Mouse (Mus musculus) forebrain, embryonic 16.5 days (tissue): Measurements from ENCODE around the gene Gjb5. TPM values are rescaled to one million over a fixed set of nuclear protein-coding genes. Genes with fewer than 3 reads are reported as not detected.

Experiments used
- polyA plus RNA-seq: library from polyadenylated mRNA; unstranded; fragments of >200 nt; fragmentation: Nextera tagmentation; extraction: Ambion mirVana; gene quantifications from 2 replicates; pipeline ENCODE4 v1.2.1, GENCODE M21; 2015

Gjb5 gene
- polyA plus RNA-seq, 1 experiment from 2014 or later = 0.11 TPM

Other genes with a start within 250 kb of the Gjb5 start
- gene Tmem35b, start 234.5 kb downstream of the Gjb5 start, polyA plus RNA-seq = 12.6 and 14.6 TPM in 2 replicates
- 7.7 and 8.3 TPM in 2 replicates for gene Dlgap3, start 189.0 kb downstream of the Gjb5 start, polyA plus RNA-seq
- 49.3 and 52.8 TPM in 2 replicates for gene Smim12, start 114.4 kb downstream of the Gjb5 start, polyA plus RNA-seq
- gene Gja4, start 44.1 kb downstream of the Gjb5 start, polyA plus RNA-seq = 13.3 and 16.4 TPM in 2 replicates
- gene Gjb3, start 27.3 kb downstream of the Gjb5 start, polyA plus RNA-seq = not detected in 2 replicates
- 0.16 TPM in 1 of 2 replicates, not detected in the other for gene Gjb4, start 4.1 kb downstream of the Gjb5 start, polyA plus RNA-seq